Mouse (Mus musculus) kidney, postnatal 14 days (tissue): ENCODE results near the gene Ifi202b.
"Not testable (repeated sequence)": the region's sequence is repeated elsewhere in the genome, so short reads cannot be mapped to it uniquely, and the experiment has no call there.

Experiments used
- DNase-seq: peaks from one replicate; pipeline ENCODE4 v3.0.0; 2022; ENCODE audit warnings: mixed read lengths

Gene Ifi202b

GRCm38 (mm10) chr1:173982694-173983305, at the start of gene Ifi202b:
Gene Ifi202b, minus strand, starts transcription at chr1:173982744.
- DNase-seq, result not testable (repeated sequence)

- DNase-seq, result no peak
Observed at GRCm38 (mm10) chr1:174031698-174032097, 49.2 kb upstream of the Ifi202b start, which contains the start of gene Ifi205. Gene Ifi205, minus strand, starts transcription at chr1:174031810.

- DNase-seq, result not testable (repeated sequence)
Observed at GRCm38 (mm10) chr1:174007050-174007449, 24.5 kb upstream of the Ifi202b start.

- not testable (repeated sequence) for DNase-seq
Observed at GRCm38 (mm10) chr1:174004352-174005109, 22.0 kb upstream of the Ifi202b start.

- no peak for DNase-seq
Observed at GRCm38 (mm10) chr1:173995003-173995402, 12.5 kb upstream of the Ifi202b start.

- DNase-seq, result not testable (repeated sequence)
Observed at GRCm38 (mm10) chr1:173981038-173981437, 1.5 kb downstream of the Ifi202b start.

GRCm38 (mm10) chr1:173977622-173978021, 4.9 kb downstream of the Ifi202b start:
- no peak for DNase-seq

GRCm38 (mm10) chr1:173973111-173973510, 9.4 kb downstream of the Ifi202b start:
- DNase-seq, result no peak

- not testable (repeated sequence) for DNase-seq
Observed at GRCm38 (mm10) chr1:173961491-173961890, 21.1 kb downstream of the Ifi202b start.

GRCm38 (mm10) chr1:173959998-173960397, 22.5 kb downstream of the Ifi202b start:
- DNase-seq, result not testable (repeated sequence)

GRCm38 (mm10) chr1:173955839-173956527, 26.6 kb downstream of the Ifi202b start:
- not testable (repeated sequence) for DNase-seq

GRCm38 (mm10) chr1:173955071-173955796, 27.3 kb downstream of the Ifi202b start:
- no peak for DNase-seq

- no peak for DNase-seq
Observed at GRCm38 (mm10) chr1:173953563-173953962, 29.0 kb downstream of the Ifi202b start.

- DNase-seq, result not testable (repeated sequence)
Observed at GRCm38 (mm10) chr1:173949044-173949443, 33.5 kb downstream of the Ifi202b start.

- DNase-seq, result not testable (repeated sequence)
Observed at GRCm38 (mm10) chr1:173942780-173943066, 39.8 kb downstream of the Ifi202b start.

- DNase-seq, result not testable (repeated sequence)
Observed at GRCm38 (mm10) chr1:173941924-173942779, 40.4 kb downstream of the Ifi202b start, which contains the start of the genes Mndal and Ifi203. Gene Mndal, minus strand, starts transcription at chr1:173942491. Gene Ifi203, minus strand, starts transcription at chr1:173942672.

- DNase-seq, result not testable (repeated sequence)
Observed at GRCm38 (mm10) chr1:173941522-173941921, 41.0 kb downstream of the Ifi202b start.

- not testable (repeated sequence) for DNase-seq
Observed at GRCm38 (mm10) chr1:173919279-173919678, 63.3 kb downstream of the Ifi202b start.

- no peak for DNase-seq
Observed at GRCm38 (mm10) chr1:173914559-173914958, 68.0 kb downstream of the Ifi202b start.

GRCm38 (mm10) chr1:173913256-173913791, 69.2 kb downstream of the Ifi202b start:
- DNase-seq, result not testable (repeated sequence)
